Mouse (Mus musculus): ENCODE results near the gene Ribc2.

GRCm38 (mm10) chr15:85174060-85174459, 42.2 kb downstream of the Ribc2 start:
- TF ChIP-seq CTCF (IDR thresholded peaks at IDR 0.05; ENCODE audit: low read depth), result no peak
- no peak for TF ChIP-seq EP300 (optimal IDR thresholded peaks at IDR 0.05)

Data from stomach, postnatal 0 days (tissue).